Mouse (Mus musculus) stomach, embryonic 14.5 days (tissue): Measurements from ENCODE around the gene H2-K1. TPM values are rescaled to one million over a fixed set of nuclear protein-coding genes. Genes with fewer than 3 reads are reported as not detected.

Experiments used
- ATAC-seq: fragments of 200-750 bp; cut with Nextera tagmentation; 2 replicates; pipeline ENCODE4 v1.8.0; 2017; ENCODE audit warnings: low read depth, moderate TSS enrichment; ENCODE audit not compliant: insufficient number of reproducible peaks, insufficient read depth, low FRiP score
- H3K27ac ChIP-seq: fragments of 300-500 bp; sonication (generic); 2 replicates; pipeline ENCODE4 v1.5.1; 2014; ENCODE audit warnings: mild to moderate bottlenecking, low read length, moderate library complexity, mixed read lengths
- H3K27me3 ChIP-seq: fragments of 300-500 bp; sonication (generic); 2 replicates; pipeline ENCODE4 v1.6.1; 2014; ENCODE audit warnings: low read length, control low read depth, mixed read lengths; ENCODE audit not compliant: control insufficient read depth, insufficient read depth
- H3K36me3 ChIP-seq: fragments of 300-500 bp; sonication (generic); 2 replicates; pipeline ENCODE4 v1.6.1; 2014; ENCODE audit warnings: mild to moderate bottlenecking, control low read depth, low read length, moderate library complexity, mixed read lengths; ENCODE audit not compliant: control insufficient read depth, insufficient read depth
- H3K4me1 ChIP-seq: fragments of 300-500 bp; sonication (generic); 2 replicates; pipeline ENCODE4 v1.6.1; 2014; ENCODE audit warnings: low read length, control low read depth, mixed read lengths; ENCODE audit not compliant: control insufficient read depth, insufficient read depth
- H3K4me2 ChIP-seq: fragments of 300-500 bp; sonication (generic); replicated peaks from 2 replicates; pipeline ENCODE4 v1.6.1; 2014; ENCODE audit warnings: low read depth, low read length, control low read depth
- H3K4me3 ChIP-seq: fragments of 300-500 bp; sonication (generic); 2 replicates; pipeline ENCODE4 v1.5.1; 2014; ENCODE audit warnings: low read depth, low read length, control low read depth
- H3K9ac ChIP-seq: fragments of 300-500 bp; sonication (generic); replicated peaks from 2 replicates; pipeline ENCODE4 v1.6.1; 2014; ENCODE audit warnings: low read depth, mild to moderate bottlenecking, control low read depth, low read length, moderate library complexity, mixed read lengths
- H3K9me3 ChIP-seq: fragments of 300-500 bp; sonication (generic); 2 replicates; pipeline ENCODE4 v1.6.1; 2016; ENCODE audit warnings: low read depth, low read length, control low read depth; ENCODE audit not compliant: control insufficient read depth
- WGBS: fragments of 180-500 bp; shearing (Covaris S2); extraction: QIAGEN DNeasy Blood & Tissue Kit; methylation state at CpG from one replicate; pipeline ENCODE4 v1.1.7; 2014; 5-methylcytosine and 5-hydroxymethylcytosine counted together
- polyA plus RNA-seq: library from polyadenylated mRNA; unstranded; fragments of >200 nt; fragmentation: Nextera tagmentation; extraction: Ambion mirVana; gene quantifications from 2 replicates; pipeline ENCODE4 v1.2.1, GENCODE M21; 2014

H2-K1 gene
- 38.3 and 38.8 TPM in 2 replicates for polyA plus RNA-seq

GRCm38 (mm10) chr17:34000150-34000537 lies at the start of gene H2-K1:
Gene H2-K1, minus strand, starts transcription at chr17:34000347.
- H3K27me3 ChIP-seq, result peaks cover 8% of the 10 kb centered on the region; the same call in 1 of the 2 replicates
- no peaks in the 10 kb centered on the region for H3K36me3 ChIP-seq
- H3K4me1 ChIP-seq, result no peaks in the 10 kb centered on the region
- ATAC-seq, result peak; percentile 93
- H3K9me3 ChIP-seq, result no peaks in the 10 kb centered on the region
- under 1% methylated on average over 24 of the region's 30 CpGs for WGBS
- peak within 1 kb of the TSS; percentile 33; the same call in 1 of the 2 replicates for H3K9ac ChIP-seq
- H3K4me2 ChIP-seq, result peak within 1 kb of the TSS; percentile 98
- H3K27ac ChIP-seq, result no peak within 1 kb of the TSS
- peak within 1 kb of the TSS; percentile 49 for H3K4me3 ChIP-seq

- H3K27ac ChIP-seq, result no peak overlapping the region
- WGBS, result 91% methylated on average over 5 of the region's 5 CpGs
- no peaks in the 10 kb centered on the region for H3K36me3 ChIP-seq
- no peak overlapping the region for H3K9ac ChIP-seq
- no peak overlapping the region for H3K4me3 ChIP-seq
- H3K27me3 ChIP-seq, result no peaks in the 10 kb centered on the region
- H3K4me1 ChIP-seq, result no peaks in the 10 kb centered on the region
- no peaks in the 10 kb centered on the region for H3K9me3 ChIP-seq
- no peak for ATAC-seq
- no peak overlapping the region for H3K4me2 ChIP-seq
These were observed 47.4 kb upstream of the H2-K1 start for GRCm38 (mm10) chr17:34047404-34048050.

GRCm38 (mm10) chr17:34045941-34046340 lies 45.8 kb upstream of the H2-K1 start:
- 77% methylated on average over 14 of the region's 14 CpGs for WGBS
- Histone ChIP-seq H3K9me3 (no peaks in the 10 kb centered on the region), H3K4me1 (0 out of 2 replicates have a peak, but pooled peaks cover 7% of the 10 kb centered on the region), H3K4me3 (no peak overlapping the region), H3K4me2 (no peak overlapping the region), H3K9ac (no peak overlapping the region), H3K27ac (no peak overlapping the region), H3K36me3 (no peaks in the 10 kb centered on the region), H3K27me3 (no peaks in the 10 kb centered on the region)
- ATAC-seq, result no peak

- Histone ChIP-seq H3K27me3 (no peaks in the 10 kb centered on the region), H3K4me2 (peak overlapping the region; percentile 40; the same call in 1 of the 2 replicates), H3K27ac (no peak overlapping the region), H3K9me3 (no peaks in the 10 kb centered on the region), H3K4me1 (peaks cover 30% of the 10 kb centered on the region; the same call in 1 of the 2 replicates), H3K9ac (no peak overlapping the region), H3K4me3 (0 out of 2 replicates have a peak overlapping the region, but pooled peaks have one; percentile 12), H3K36me3 (peaks cover 26% of the 10 kb centered on the region)
- no peak for ATAC-seq
- 24% methylated on average over 17 of the region's 17 CpGs for WGBS
These were observed 39.7 kb upstream of the H2-K1 start for GRCm38 (mm10) chr17:34039562-34040450.

GRCm38 (mm10) chr17:34038878-34039561 lies 38.9 kb upstream of the H2-K1 start, which contains the start of gene Col11a2:
Gene Col11a2, plus strand, starts transcription at chr17:34039437.
- no peak within 1 kb of the TSS for H3K27ac ChIP-seq

GRCm38 (mm10) chr17:34038440-34038839 lies 38.3 kb upstream of the H2-K1 start:
- Histone ChIP-seq H3K4me1 (peaks cover 30% of the 10 kb centered on the region; the same call in 1 of the 2 replicates), H3K27me3 (no peaks in the 10 kb centered on the region), H3K4me3 (peak overlapping the region; percentile 12; the same call in 1 of the 2 replicates), H3K9ac (peak overlapping the region; percentile 30; the same call in 1 of the 2 replicates), H3K9me3 (no peaks in the 10 kb centered on the region), H3K4me2 (peak overlapping the region; percentile 40), H3K36me3 (peaks cover 36% of the 10 kb centered on the region), H3K27ac (no peak overlapping the region)
- 21% methylated on average over 21 of the region's 21 CpGs for WGBS
- no peak for ATAC-seq

More at GRCm38 (mm10) chr17:34038878-34039561, 38.9 kb upstream of the H2-K1 start, which contains the start of gene Col11a2:
- H3K9me3 ChIP-seq, result no peaks in the 10 kb centered on the region
- peaks cover 33% of the 10 kb centered on the region for H3K36me3 ChIP-seq
- peak; percentile 10; the same call in 1 of the 2 replicates for ATAC-seq
- WGBS, result 9% methylated on average over 28 of the region's 28 CpGs
- no peaks in the 10 kb centered on the region for H3K27me3 ChIP-seq
- peak within 1 kb of the TSS; percentile 40 for H3K4me2 ChIP-seq
- peaks cover 30% of the 10 kb centered on the region; the same call in 1 of the 2 replicates for H3K4me1 ChIP-seq
- peak within 1 kb of the TSS; percentile 30; the same call in 1 of the 2 replicates for H3K9ac ChIP-seq
- H3K4me3 ChIP-seq, result peak within 1 kb of the TSS; percentile 12; the same call in 1 of the 2 replicates

GRCm38 (mm10) chr17:34037241-34037640 lies 37.1 kb upstream of the H2-K1 start:
- H3K4me2 ChIP-seq, result no peak overlapping the region
- peaks cover 36% of the 10 kb centered on the region for H3K36me3 ChIP-seq
- H3K4me3 ChIP-seq, result no peak overlapping the region
- no peaks in the 10 kb centered on the region for H3K9me3 ChIP-seq
- WGBS, result 88% methylated on average over 7 of the region's 7 CpGs
- no peaks in the 10 kb centered on the region for H3K27me3 ChIP-seq
- H3K9ac ChIP-seq, result no peak overlapping the region
- ATAC-seq, result no peak
- H3K27ac ChIP-seq, result no peak overlapping the region
- H3K4me1 ChIP-seq, result peaks cover 37% of the 10 kb centered on the region

GRCm38 (mm10) chr17:34036647-34037046 lies 36.5 kb upstream of the H2-K1 start:
- Histone ChIP-seq H3K4me3 (no peak overlapping the region), H3K4me1 (peaks cover 34% of the 10 kb centered on the region), H3K27ac (no peak overlapping the region), H3K9ac (no peak overlapping the region), H3K36me3 (peaks cover 36% of the 10 kb centered on the region), H3K4me2 (no peak overlapping the region), H3K27me3 (no peaks in the 10 kb centered on the region), H3K9me3 (no peaks in the 10 kb centered on the region)
- WGBS, result 76% methylated on average over 10 of the region's 10 CpGs
- ATAC-seq, result no peak
